Mouse (Mus musculus) skeletal muscle tissue, adult 2 months (tissue): ENCODE results near the gene Pold1.

Experiments used
- DNase-seq: peaks from one replicate; pipeline ENCODE4 v3.0.0-alpha.2; 2012; ENCODE audit warnings: low read depth, low spot score

Pold1 gene

GRCm38 (mm10) chr7:44486927-44487575 is 61.6 kb downstream of the Pold1 start:
- DNase-seq, result no peak

GRCm38 (mm10) chr7:44485572-44486195 is 63.0 kb downstream of the Pold1 start:
- no peak for DNase-seq

- peak; percentile 70 for DNase-seq
Measured at GRCm38 (mm10) chr7:44484841-44485571, 63.6 kb downstream of the Pold1 start.

GRCm38 (mm10) chr7:44484109-44484508 is 64.5 kb downstream of the Pold1 start:
- DNase-seq, result no peak

GRCm38 (mm10) chr7:44482836-44483435 is 65.7 kb downstream of the Pold1 start:
- DNase-seq, result no peak
